Mouse (Mus musculus) heart, postnatal 0 days (tissue): Measurements from ENCODE around the gene Cryaa.

Source experiments
- CTCF ChIP-seq: IDR thresholded peaks from 2 replicates; pipeline ENCODE4 v1.5.1; 2016; ENCODE audit warnings: antibody characterized with exemption, control low read depth, low read depth
- EP300 ChIP-seq: IDR thresholded peaks from 2 replicates; pipeline ENCODE4 v1.6.1; 2016; ENCODE audit warnings: antibody characterized with exemption, low read depth

GRCm38 (mm10) chr17:31686225-31686564 lies 8.6 kb downstream of the Cryaa start:
- TF ChIP-seq CTCF (no peak), EP300 (no peak)
